Mouse (Mus musculus): ENCODE results near the gene Pcbp1. TPM values are rescaled to one million over a fixed set of nuclear protein-coding genes. Genes with fewer than 3 reads are reported as not detected.

Pcbp1 gene
- 100 to 1,000 TPM; 172 to 185 TPM for total RNA-seq (2023)

GRCm38 (mm10) chr6:86526032-86526960, at the start of gene Pcbp1:
Gene Pcbp1 (minus strand): TSS chr6:86526321.

Other genes starting within 250 kb of the Pcbp1 start
- gene Fam136a, start 160.7 kb downstream of the Pcbp1 start, total RNA-seq (2023) = 1 to 10 TPM; 3.7 to 4.6 TPM
- gene Snrpg, start 155.0 kb downstream of the Pcbp1 start, total RNA-seq (2023) = 100 to 1,000 TPM; 107 to 132 TPM
- gene Pcyox1, start 129.2 kb downstream of the Pcbp1 start, total RNA-seq (2023) = 10 to 100 TPM; 41.1 to 44.8 TPM
- gene Tia1, start 122.1 kb downstream of the Pcbp1 start, total RNA-seq (2023) = 10 to 100 TPM; 40.2 to 55.5 TPM
- 1 to 10 TPM in 1 of 2 experiments, not detected in 1; 1.7 TPM for gene Gm44790, start 99.7 kb downstream of the Pcbp1 start, total RNA-seq (2023)
- gene C87436, start 87.9 kb downstream of the Pcbp1 start, total RNA-seq (2023) = 10 to 100 TPM; 18.1 to 18.9 TPM
- 100 to 1,000 TPM; 107 to 137 TPM for gene Asprv1, start 101.8 kb upstream of the Pcbp1 start, total RNA-seq (2023)
- 100 to 1,000 TPM; 783 to 884 TPM for gene Mxd1, start 142.8 kb upstream of the Pcbp1 start, total RNA-seq (2023)
- 10 to 100 TPM; 38.7 to 39.7 TPM for gene Snrnp27, start 158.2 kb upstream of the Pcbp1 start, total RNA-seq (2023)
- 10 to 100 TPM; 15.1 to 17.2 TPM for gene Gmcl1, start 207.1 kb upstream of the Pcbp1 start, total RNA-seq (2023)

Data from neutrophil, adult 59 days (primary cell).